Mouse (Mus musculus) MEL (cell line): ENCODE measurements at regions not wholly inside any gene's neighbourhood (a gene's known extent, or its start where the extent isn't known, plus 50 kb on each side); places are given as distances from the start of the nearest gene placed in this dataset.

Experiments
- CTCF ChIP-seq, 3 experiments: IDR thresholded peaks in 2 of 3; conservative IDR thresholded peaks in 1 of 3; 2 replicates each; pipeline ENCODE4 v1.5.1; 2011 to 2012; ENCODE audit warnings: low read length in 3 of 3, low read depth in 2 of 3, mild to moderate bottlenecking in 2 of 3, improper control_type of control experiment in 1 of 3, inconsistent platforms in 1 of 3, mixed read lengths in 1 of 3, moderate library complexity in 1 of 3; ENCODE audit not compliant: control insufficient read depth in 1 of 3, insufficient read depth in 1 of 3, poor library complexity in 1 of 3, severe bottlenecking in 1 of 3
- ZC3H11A ChIP-seq: IDR thresholded peaks from 2 replicates; pipeline ENCODE4 v1.6.1; 2012; ENCODE audit warnings: low read depth, mild to moderate bottlenecking, inconsistent platforms, low read length, improper control_type of control experiment

- peak; percentile 26 to 73 (median 32); a peak in 4 of 6 replicates for TF ChIP-seq CTCF (IDR thresholded peaks at IDR 0.05 in 2 of 3, conservative IDR thresholded peaks at IDR 0.05 in 1 of 3; ENCODE audit: control insufficient read depth in 1 of 3, insufficient read depth in 1 of 3, low read depth in 2 of 3, low read length in 3 of 3, poor library complexity in 1 of 3, severe bottlenecking in 1 of 3)
- TF ChIP-seq ZC3H11A, result no peak
Observed at GRCm38 (mm10) chr1:51600425-51600824, 122.2 kb upstream of the Nabp1 start.
